Comparison of ENCODE assay signal across 26 mouse cellular contexts in the genomic region with DNA sequence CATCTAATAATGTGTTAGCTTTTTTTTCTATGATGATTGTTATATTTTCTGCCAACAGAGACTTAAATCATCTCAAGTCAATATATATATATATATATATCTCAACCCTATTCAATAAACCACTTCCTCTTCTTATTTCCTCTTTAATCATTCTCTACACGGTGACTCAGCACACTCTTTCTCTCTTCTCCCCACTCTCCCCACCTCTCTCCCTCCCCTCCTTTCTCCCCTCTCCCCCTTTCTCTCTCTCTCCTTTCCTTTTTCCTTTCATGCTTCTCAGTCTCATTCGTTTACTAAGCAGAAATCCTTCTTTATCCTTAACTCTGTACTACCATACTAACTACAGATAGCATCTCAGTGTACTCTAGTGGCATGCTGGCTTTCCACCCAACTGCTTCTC. TPM values are rescaled to one million over a fixed set of nuclear protein-coding genes. Genes with fewer than 3 reads are reported as not detected.
DNase-seq lines count a peak whose midpoint lies in the region; ATAC-seq and TF ChIP-seq lines count a peak whose summit lies in the region.
"Had no signal": no experiment of that assay in that cellular context is flagged by ENCODE, and none has a peak within 500 bp of the region (broad histone marks: within the 10 kb centered on the region; RNA-seq: fewer than 3 reads in every experiment).

No protein-coding gene starts in this region.

- intact Hi-C loops in left cerebral cortex, adult 2 months (cut with DNase I) = no loop called here

- no peaks in the 10 kb centered on the region for H3K36me3 ChIP-seq in lung, postnatal 0 days (ENCODE audit: insufficient read depth, low read length)
- H3K36me3 ChIP-seq in hindbrain, embryonic 13.5 days = no peaks in the 10 kb centered on the region
- H3K36me3 ChIP-seq: embryonic facial prominence, embryonic 10.5 days; heart, embryonic 12.5 days; hindbrain, embryonic 12.5 days; limb, embryonic 13.5 days; liver, embryonic 13.5 days; stomach, embryonic 15.5 days had no signal

- H3K27me3 ChIP-seq in lung, postnatal 0 days (replicated peaks; ENCODE audit: insufficient read depth, low read length) = no peaks in the 10 kb centered on the region
- no peaks in the 10 kb centered on the region for H3K27me3 ChIP-seq in hindbrain, embryonic 13.5 days
- H3K27me3 ChIP-seq: heart, embryonic 12.5 days; hindbrain, embryonic 12.5 days; limb, embryonic 13.5 days; liver, embryonic 13.5 days; stomach, embryonic 15.5 days had no signal

- WGBS in lung, postnatal 0 days = 24% methylated on average over 2 of the region's 2 CpGs
- 65% methylated on average over 2 of the region's 2 CpGs for WGBS in hindbrain, embryonic 13.5 days

- H3K27ac ChIP-seq in lung, postnatal 0 days (ENCODE audit: low read length) = no peak overlapping the region
- no peak overlapping the region for H3K27ac ChIP-seq in left cerebral cortex, adult 2 months
- H3K27ac ChIP-seq in hindbrain, embryonic 13.5 days = no peak overlapping the region
- H3K27ac ChIP-seq: embryonic facial prominence, embryonic 10.5 days; hindbrain, embryonic 12.5 days; limb, embryonic 13.5 days; liver, embryonic 13.5 days; stomach, embryonic 15.5 days had no signal

- H3K4me2 ChIP-seq in lung, postnatal 0 days (replicated peaks; ENCODE audit: low read depth, low read length) = no peak overlapping the region
- H3K4me2 ChIP-seq in hindbrain, embryonic 13.5 days = no peak overlapping the region
- H3K4me2 ChIP-seq: heart, embryonic 12.5 days; hindbrain, embryonic 12.5 days; limb, embryonic 13.5 days; liver, embryonic 13.5 days; midbrain, embryonic 11.5 days; stomach, embryonic 15.5 days had no signal

- DNase-seq in lung, postnatal 0 days (ENCODE audit: low spot score) = peak; percentile 26
- no peak for DNase-seq in lung, postnatal 4 days
- no peak for DNase-seq in left cerebral cortex, adult 2 months (ENCODE audit: extremely low spot score in 1 of 2, low spot score in 2 of 2)
- DNase-seq in layer of hippocampus, adult 18-20 months (ENCODE audit: low spot score in 2 of 2) = no peak
- DNase-seq: adrenal gland, postnatal 25 days; cerebellum, adult 9-10 months; gastrocnemius, postnatal 14 days; heart, adult 18-20 months; heart, postnatal 10 days; kidney, adult 8-10 months; kidney, postnatal 36 days; liver, embryonic 13.5 days; lung, adult 2 months; lung, postnatal 36 days; retina, postnatal 1 day; thymus, postnatal 25 days had no signal

- no peak overlapping the region for H3K9ac ChIP-seq in lung, postnatal 0 days (replicated peaks; ENCODE audit: low read depth)
- no peak overlapping the region for H3K9ac ChIP-seq in hindbrain, embryonic 13.5 days
- H3K9ac ChIP-seq: heart, embryonic 12.5 days; hindbrain, embryonic 12.5 days; limb, embryonic 13.5 days; liver, embryonic 13.5 days; stomach, embryonic 15.5 days had no signal

- H3K4me3 ChIP-seq in lung, postnatal 0 days (ENCODE audit: low read depth, low read length) = no peak overlapping the region
- H3K4me3 ChIP-seq in left cerebral cortex, adult 2 months = no peak overlapping the region
- H3K4me3 ChIP-seq in hindbrain, embryonic 13.5 days = no peak overlapping the region
- H3K4me3 ChIP-seq: embryonic facial prominence, embryonic 10.5 days; heart, embryonic 12.5 days; hindbrain, embryonic 12.5 days; limb, embryonic 13.5 days; liver, embryonic 13.5 days; stomach, embryonic 15.5 days had no signal

- no peak for TF ChIP-seq EP300 in lung, postnatal 0 days (IDR thresholded peaks at IDR 0.05)

- no peaks in the 10 kb centered on the region for H3K9me3 ChIP-seq in lung, postnatal 0 days (ENCODE audit: low read length)
- H3K9me3 ChIP-seq in hindbrain, embryonic 13.5 days = no peaks in the 10 kb centered on the region
- H3K9me3 ChIP-seq: embryonic facial prominence, embryonic 10.5 days; heart, embryonic 12.5 days; hindbrain, embryonic 12.5 days; limb, embryonic 13.5 days; liver, embryonic 13.5 days; stomach, embryonic 15.5 days had no signal

- no peak for TF ChIP-seq CTCF in lung, postnatal 0 days (IDR thresholded peaks at IDR 0.05)
- TF ChIP-seq CTCF in left cerebral cortex, adult 2 months (IDR thresholded peaks at IDR 0.05) = no peak

- no peaks in the 10 kb centered on the region for H3K4me1 ChIP-seq in lung, postnatal 0 days (ENCODE audit: insufficient read depth, low read depth, low read length)
- H3K4me1 ChIP-seq in hindbrain, embryonic 13.5 days (replicated peaks) = no peaks in the 10 kb centered on the region
- H3K4me1 ChIP-seq: embryonic facial prominence, embryonic 10.5 days; heart, embryonic 12.5 days; hindbrain, embryonic 12.5 days; limb, embryonic 13.5 days; liver, embryonic 13.5 days; stomach, embryonic 15.5 days had no signal

- ATAC-seq in lung, postnatal 0 days = no peak
- peak; percentile 97 for ATAC-seq in granulocyte monocyte progenitor cell, adult 5-6 weeks (replicated peaks; ENCODE audit: poor library complexity, severe bottlenecking)
- peak; percentile 96 for ATAC-seq in megakaryocyte progenitor cell, adult 5-6 weeks (replicated peaks; ENCODE audit: poor library complexity)
- ATAC-seq in hindbrain, embryonic 13.5 days (ENCODE audit: low FRiP score) = no peak
- ATAC-seq: forebrain, embryonic 16.5 days had no signal

RNA-seq across cellular contexts. Expression of a gene that starts 16.6 kb away (rescaled TPM):
- 18.3 and 19.1 TPM in 2 replicates for polyA plus RNA-seq in lung, postnatal 0 days (2015; fragmentation: Nextera tagmentation; extraction: Ambion mirVana)
- 65.3 and 70.9 TPM in 2 replicates for total RNA-seq in granulocyte monocyte progenitor cell, adult 5-6 weeks (2014; fragmentation: Nextera tagmentation)
- 51.7 and 54.5 TPM in 2 replicates for total RNA-seq in granulocyte monocyte progenitor cell, adult 5-6 weeks (2017)
- total RNA-seq in megakaryocyte progenitor cell, adult 5-6 weeks (2015) = 55.8 and 66.9 TPM in 2 replicates
- total RNA-seq in megakaryocyte progenitor cell, adult 5-6 weeks (2017) = 43.9 and 51.3 TPM in 2 replicates
- 100 to 1,000 TPM; 163 to 178 TPM for total RNA-seq in left cerebral cortex, adult 2 months (2021)
- total RNA-seq in layer of hippocampus, adult 18-20 months (2021) = 100 to 1,000 TPM; 160 to 169 TPM
- 54.6 and 58.1 TPM in 2 replicates for polyA plus RNA-seq in hindbrain, embryonic 13.5 days (2015; fragmentation: Nextera tagmentation; extraction: Ambion mirVana)

Comparison
In these comparisons a context has a peak if more than half of its experiments do, and no peak if none do; other contexts are left out.
1. ATAC-seq: peak in granulocyte monocyte progenitor cell, adult 5-6 weeks (single experiment) and megakaryocyte progenitor cell, adult 5-6 weeks (single experiment); none in lung, postnatal 0 days (single experiment) and hindbrain, embryonic 13.5 days (single experiment).